Mouse (Mus musculus) liver, adult 2 months (tissue): ENCODE results near the gene Nck1. TPM values are rescaled to one million over a fixed set of nuclear protein-coding genes. Genes with fewer than 3 reads are reported as not detected.

Source experiments
- DNase-seq: peaks from one replicate; pipeline ENCODE4 v3.0.0-alpha.2; 2011; ENCODE audit warnings: low read depth, low spot score; ENCODE audit errors: extremely low read depth
- H3K27ac ChIP-seq: fragments of 200-500 bp; replicated peaks from 2 replicates; pipeline ENCODE4 v1.5.1; 2012; ENCODE audit warnings: low read depth, mild to moderate bottlenecking, control low read depth, inconsistent platforms, low read length; ENCODE audit not compliant: insufficient read depth
- H3K27me3 ChIP-seq: fragments of 200-500 bp; 2 replicates; pipeline ENCODE4 v1.6.1; 2012; ENCODE audit warnings: mild to moderate bottlenecking, moderate library complexity, low read length, inconsistent platforms; ENCODE audit not compliant: control insufficient read depth, insufficient read depth
- H3K36me3 ChIP-seq: fragments of 200-500 bp; 2 replicates; pipeline ENCODE4 v1.6.1; 2012; ENCODE audit warnings: low read length, inconsistent platforms; ENCODE audit not compliant: control insufficient read depth, insufficient read depth
- H3K4me1 ChIP-seq: fragments of 200-500 bp; 2 replicates; pipeline ENCODE4 v1.6.1; 2011; ENCODE audit warnings: low read length; ENCODE audit not compliant: control insufficient read depth, insufficient read depth
- H3K4me3 ChIP-seq: fragments of 200-500 bp; 2 replicates; pipeline ENCODE4 v1.5.1; 2011; ENCODE audit warnings: low read depth, mild to moderate bottlenecking, control low read depth, low read length, moderate library complexity; ENCODE audit not compliant: insufficient read depth
- H3K79me2 ChIP-seq: fragments of 200-500 bp; 2 replicates; pipeline ENCODE4 v1.6.1; 2012; ENCODE audit warnings: inconsistent platforms, mild to moderate bottlenecking, low read length, moderate library complexity; ENCODE audit not compliant: control insufficient read depth, insufficient read depth
- H3K9ac ChIP-seq: fragments of 200-500 bp; 2 replicates; pipeline ENCODE4 v1.6.1; 2012; ENCODE audit warnings: low read depth, mild to moderate bottlenecking, control low read depth, inconsistent platforms, low read length
- CTCF ChIP-seq: fragments of 200-500 bp; IDR thresholded peaks from 2 replicates; pipeline ENCODE4 v1.5.1; 2011; ENCODE audit warnings: low read depth, low read length, control low read depth
- POLR2A ChIP-seq: fragments of 200-500 bp; IDR thresholded peaks from 2 replicates; pipeline ENCODE4 v1.6.1; 2011; ENCODE audit warnings: low read length, control low read depth; ENCODE audit not compliant: insufficient read depth; ENCODE audit errors: extremely low read depth
- WGBS: fragments of 180-500 bp; shearing (Covaris S2); methylation state at CpG from one replicate; pipeline ENCODE4 v1.1.7; 2018; 5-methylcytosine and 5-hydroxymethylcytosine counted together
- polyA plus RNA-seq: library from polyadenylated mRNA; depleted of rRNA; stranded (reverse); fragments of >200 nt; gene quantifications from 2 replicates; pipeline ENCODE4 v1.2.3, GENCODE M21; 2012; rRNA removed
- total RNA-seq: library from RNA; depleted of rRNA; stranded (reverse); fragments of >200 nt; gene quantifications from 2 replicates; pipeline ENCODE4 v1.2.3, GENCODE M21; 2014; rRNA removed

Gene Nck1
- total RNA-seq, result 17.0 and 17.5 TPM in 2 replicates
- 2.2 and 2.6 TPM in 2 replicates for polyA plus RNA-seq

DNA sequence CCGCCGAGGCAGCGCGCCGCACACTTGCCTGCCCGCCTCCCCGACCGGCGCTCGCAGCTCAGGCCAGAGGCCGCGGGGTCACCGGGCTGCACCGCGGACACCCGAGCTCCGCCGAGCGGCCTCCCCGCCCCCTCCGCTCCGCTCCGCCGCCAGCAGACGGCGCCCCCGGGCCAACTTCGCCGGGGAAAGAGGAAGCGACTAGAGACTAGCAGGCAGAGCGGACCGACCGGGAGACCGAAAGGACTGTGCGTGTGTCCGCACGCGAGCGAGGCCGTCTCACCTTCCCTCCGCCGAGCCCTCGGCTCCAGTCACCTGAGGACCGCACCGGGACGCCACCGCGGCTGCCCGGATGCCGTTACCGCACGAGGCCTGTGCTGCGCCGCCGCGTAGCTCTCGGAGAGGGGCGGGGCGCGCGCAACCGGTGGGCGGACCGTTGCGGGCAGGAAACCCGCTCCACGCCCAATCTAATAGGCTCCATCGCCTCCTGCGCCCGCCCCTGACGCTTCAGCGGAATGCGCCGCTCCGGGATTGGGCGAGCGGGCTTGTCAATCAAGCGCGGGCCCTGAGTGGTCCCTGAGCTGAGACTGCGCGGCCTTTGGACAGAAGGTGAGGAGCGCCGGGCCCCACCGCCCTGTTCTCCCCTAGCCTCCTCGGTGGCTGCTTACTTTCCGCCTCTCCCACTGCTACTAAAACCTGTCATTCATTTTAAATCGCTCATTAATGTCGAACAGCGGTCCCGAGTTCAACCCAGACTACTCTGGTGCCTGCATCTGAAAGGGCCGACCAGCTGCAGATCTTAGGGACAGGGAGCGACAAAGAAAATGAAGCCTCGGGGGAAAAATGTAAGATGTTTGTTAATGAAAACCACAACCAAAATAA lies at the start of gene Nck1:
Gene Nck1, minus strand, starts transcription at position 420 of the 879 bp plus-strand sequence.
- Histone ChIP-seq H3K4me1 (no peaks in the 10 kb centered on the region), H3K9ac (peak within 1 kb of the TSS; percentile 89), H3K36me3 (no peaks in the 10 kb centered on the region), H3K79me2 (peaks cover 6% of the 10 kb centered on the region; the same call in 1 of the 2 replicates), H3K27me3 (no peaks in the 10 kb centered on the region), H3K27ac (peak within 1 kb of the TSS; percentile 89), H3K4me3 (peak within 1 kb of the TSS; percentile 81)
- DNase-seq, result peak; percentile 83
- TF ChIP-seq POLR2A, result peak; percentile 62
- TF ChIP-seq CTCF, result peak; percentile 68
- under 1% methylated on average over 92 of the region's 93 CpGs for WGBS

DNA sequence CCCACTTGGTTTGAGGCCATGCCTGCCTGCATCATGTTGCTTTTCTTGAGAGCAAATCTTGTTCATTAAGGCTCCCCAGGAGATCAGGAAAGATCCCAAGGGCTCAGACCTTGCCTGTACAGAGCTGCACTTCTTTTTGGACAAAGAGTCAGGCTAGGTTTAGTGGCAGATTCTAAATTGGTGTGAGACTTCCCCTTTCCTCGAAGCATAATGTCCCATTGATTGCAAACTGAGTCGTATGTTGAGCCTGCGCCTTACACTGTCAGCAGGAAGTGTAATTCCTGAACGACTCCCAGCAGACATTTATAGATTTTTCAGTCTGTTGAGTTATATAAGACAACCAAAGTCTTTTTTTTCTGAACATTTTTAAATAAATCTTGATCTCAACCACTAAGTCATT lies 44.5 kb upstream of the Nck1 start:
- Histone ChIP-seq H3K27ac (no peak overlapping the region), H3K4me1 (no peaks in the 10 kb centered on the region), H3K9ac (no peak overlapping the region), H3K4me3 (no peak overlapping the region), H3K36me3 (no peaks in the 10 kb centered on the region), H3K79me2 (no peaks in the 10 kb centered on the region), H3K27me3 (no peaks in the 10 kb centered on the region)
- TF ChIP-seq POLR2A (no peak), CTCF (no peak)
- WGBS, result 64% methylated on average over 4 of the region's 4 CpGs
- no peak for DNase-seq

DNA sequence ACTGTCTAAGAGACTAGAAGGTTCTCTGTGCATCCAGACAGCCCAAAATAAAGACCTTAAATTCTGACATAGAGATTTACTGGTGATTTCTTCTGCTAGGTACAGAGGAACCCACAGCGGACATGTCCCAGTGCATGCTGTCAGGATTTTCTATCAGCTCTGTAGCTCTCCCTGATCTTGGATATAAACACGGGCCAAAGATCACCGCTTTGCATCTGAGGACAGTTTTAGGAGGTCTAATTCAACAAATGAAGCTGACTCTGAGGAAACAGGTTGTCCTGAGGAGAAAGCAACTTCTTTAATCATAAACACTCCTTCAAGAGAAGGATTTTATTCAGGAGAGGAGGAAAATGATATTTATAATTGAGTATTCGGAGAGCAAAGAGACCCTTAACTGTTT lies 38.1 kb upstream of the Nck1 start:
- no peaks in the 10 kb centered on the region for H3K27me3 ChIP-seq
- no peak for DNase-seq
- TF ChIP-seq POLR2A, result no peak
- H3K9ac ChIP-seq, result no peak overlapping the region
- H3K4me1 ChIP-seq, result peaks cover 3% of the 10 kb centered on the region; the same call in 1 of the 2 replicates
- H3K27ac ChIP-seq, result no peak overlapping the region
- no peaks in the 10 kb centered on the region for H3K79me2 ChIP-seq
- 77% methylated on average over 4 of the region's 4 CpGs for WGBS
- no peak overlapping the region for H3K4me3 ChIP-seq
- no peaks in the 10 kb centered on the region for H3K36me3 ChIP-seq

DNA sequence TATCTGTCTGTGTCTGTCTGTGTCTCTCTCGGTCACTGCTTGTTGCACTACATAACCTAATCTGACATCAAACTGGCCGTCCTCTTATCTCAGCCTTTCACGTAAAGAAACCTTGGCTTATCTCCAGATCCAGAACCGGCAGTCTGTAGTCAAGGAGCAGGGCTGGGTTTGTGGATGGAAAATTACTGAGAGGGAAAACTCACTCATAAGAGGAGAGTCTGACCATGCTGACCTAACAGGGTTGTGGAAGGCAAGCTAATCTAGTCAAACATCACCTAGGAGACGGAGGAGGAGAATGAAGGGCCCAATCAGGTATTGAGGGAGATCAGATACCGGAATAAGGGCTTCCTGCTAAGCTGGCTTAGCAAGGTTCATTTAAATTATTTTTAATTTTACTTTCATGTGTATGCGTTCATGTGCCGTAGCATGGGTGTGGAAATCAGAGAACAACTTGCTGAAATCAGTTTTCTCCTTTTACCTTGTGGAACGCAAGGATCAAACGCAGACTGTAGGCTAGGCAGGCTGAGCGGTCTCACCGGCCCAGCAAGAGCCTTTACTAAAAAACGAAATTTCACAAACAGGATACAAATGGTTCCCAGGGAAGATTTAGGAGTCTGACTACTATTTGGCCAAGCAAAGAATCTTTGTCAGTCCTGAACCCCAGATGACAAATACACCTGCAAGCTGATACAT lies 37.1 kb upstream of the Nck1 start:
- WGBS, result 55% methylated on average over 13 of the region's 13 CpGs
- H3K79me2 ChIP-seq, result no peaks in the 10 kb centered on the region
- no peak overlapping the region for H3K9ac ChIP-seq
- no peaks in the 10 kb centered on the region for H3K27me3 ChIP-seq
- no peaks in the 10 kb centered on the region for H3K36me3 ChIP-seq
- H3K4me3 ChIP-seq, result no peak overlapping the region
- H3K27ac ChIP-seq, result no peak overlapping the region
- peak; percentile 40 for DNase-seq
- peaks cover 3% of the 10 kb centered on the region; the same call in 1 of the 2 replicates for H3K4me1 ChIP-seq
- TF ChIP-seq POLR2A (no peak), CTCF (no peak)

DNA sequence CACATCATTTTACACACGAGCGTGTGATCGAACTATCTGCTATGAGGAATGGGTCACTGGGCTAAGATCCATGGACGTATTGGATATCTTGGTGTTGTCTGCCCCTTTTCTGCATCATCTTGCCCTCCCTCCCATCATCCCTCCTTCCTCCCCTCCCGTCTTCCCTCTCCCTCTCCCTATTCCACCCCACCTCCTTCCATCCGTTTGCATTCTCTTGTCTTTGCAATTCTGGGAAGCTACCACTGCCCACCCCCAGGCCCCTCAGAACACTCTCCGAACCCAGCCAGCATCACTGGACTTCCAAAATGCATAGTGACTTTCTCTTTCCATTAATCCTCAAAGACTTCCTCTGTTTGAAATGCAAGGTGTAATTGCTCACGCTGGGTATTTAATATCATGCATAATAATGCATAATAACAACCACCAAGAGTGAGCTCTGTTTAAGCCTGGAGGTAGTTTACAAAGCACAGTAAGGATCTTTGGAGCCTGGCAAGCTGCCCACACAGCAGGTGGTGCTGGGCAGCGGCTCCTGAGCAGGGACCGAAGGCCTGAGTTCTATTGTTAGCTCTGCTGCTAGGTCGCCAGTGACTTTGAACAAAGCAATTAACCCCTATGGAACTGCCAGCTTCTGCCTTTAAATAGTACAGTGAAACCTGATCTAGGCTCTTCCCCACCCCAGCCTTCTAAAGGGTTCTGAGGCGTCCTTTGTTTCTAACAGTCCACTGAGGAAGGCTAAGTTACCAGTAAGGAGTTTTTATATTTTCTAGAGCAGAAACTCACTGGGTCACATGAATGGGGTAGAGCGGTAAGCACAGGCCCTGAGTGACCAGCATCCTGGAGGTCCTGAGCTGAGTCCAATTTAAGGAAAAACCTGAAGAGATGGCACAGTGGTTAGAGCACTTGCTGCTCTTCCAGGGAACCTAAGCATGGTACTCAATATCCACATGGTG lies 35.9 kb upstream of the Nck1 start:
- no peaks in the 10 kb centered on the region for H3K36me3 ChIP-seq
- no peak overlapping the region for H3K9ac ChIP-seq
- H3K4me3 ChIP-seq, result no peak overlapping the region
- no peak overlapping the region for H3K27ac ChIP-seq
- 69% methylated on average over 13 of the region's 13 CpGs for WGBS
- DNase-seq, result peak; percentile 58
- no peaks in the 10 kb centered on the region for H3K27me3 ChIP-seq
- no peak for TF ChIP-seq POLR2A
- no peak for TF ChIP-seq CTCF
- no peaks in the 10 kb centered on the region for H3K79me2 ChIP-seq
- H3K4me1 ChIP-seq, result peaks cover 3% of the 10 kb centered on the region; the same call in 1 of the 2 replicates
